Mouse (Mus musculus): Measurements from ENCODE around the gene Cldn18.

Cldn18 gene

DNA sequence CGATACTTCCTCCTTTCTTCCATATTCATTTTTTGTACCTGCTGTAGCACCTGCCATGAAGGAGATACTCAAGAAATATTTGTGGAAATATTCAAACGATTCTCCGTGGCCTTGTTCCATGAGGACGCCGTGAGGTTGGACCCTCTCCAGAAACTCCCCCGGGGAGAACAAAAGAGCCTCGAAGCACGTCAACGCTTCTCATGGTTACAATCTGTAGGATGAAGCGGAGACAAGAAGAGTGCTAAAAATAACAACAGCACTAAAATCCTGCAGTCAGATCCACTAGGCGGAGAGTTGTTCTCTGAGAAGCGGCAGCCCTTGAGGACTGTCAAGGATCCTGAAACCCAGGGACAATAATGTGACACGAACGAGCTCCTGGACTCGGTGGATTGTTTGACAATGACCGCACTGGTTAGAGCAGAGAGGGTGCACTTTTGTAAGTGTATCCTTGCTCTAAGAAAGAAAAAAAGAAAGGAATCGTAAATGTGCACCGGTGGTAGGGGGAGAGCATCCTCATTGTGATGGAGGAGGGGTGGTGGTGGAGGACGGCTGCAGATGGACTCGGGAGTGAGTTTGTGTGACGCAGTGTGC, 35.0 kb downstream of the Cldn18 start:
- DNase-seq: no peak

DNA sequence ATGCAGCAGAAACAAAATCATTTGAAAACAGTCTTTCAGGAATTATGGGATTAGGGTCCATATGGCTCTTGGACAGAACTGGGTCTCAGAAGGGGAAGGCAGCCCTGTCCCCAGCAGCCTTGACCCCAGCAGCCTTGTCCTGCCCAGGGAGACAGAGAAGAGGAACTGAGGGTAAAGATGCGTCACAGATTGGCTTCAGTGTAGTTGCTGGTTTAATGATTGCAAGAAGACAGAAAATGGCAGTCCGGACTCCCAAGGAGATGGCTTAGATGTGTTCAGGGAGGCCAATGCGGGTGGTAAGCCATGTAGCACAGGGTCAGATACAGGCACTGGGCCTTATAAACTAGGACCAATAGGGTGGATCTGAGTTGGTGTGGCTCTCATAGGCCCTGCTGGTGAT, 41.4 kb downstream of the Cldn18 start:
- no peak for DNase-seq

DNA sequence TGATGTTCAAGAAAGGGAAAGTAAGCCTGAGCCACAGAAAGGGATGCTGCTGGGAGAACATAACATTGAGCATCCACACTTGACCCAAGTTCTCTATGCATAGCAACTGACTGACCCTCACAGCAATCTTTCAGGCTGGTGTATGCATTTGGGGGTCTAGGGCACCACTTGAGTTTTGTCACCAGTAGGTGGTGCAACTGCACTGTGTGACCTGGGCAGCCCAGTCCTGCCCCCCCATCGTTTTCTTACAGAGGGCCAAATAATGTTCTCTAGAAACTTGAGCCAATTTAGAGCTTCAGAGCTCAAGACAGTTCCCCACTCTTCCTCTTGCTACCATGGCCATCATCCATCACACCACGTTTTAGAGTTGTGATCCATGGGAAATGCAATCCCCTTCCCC, 45.5 kb downstream of the Cldn18 start:
- no peak for DNase-seq

DNA sequence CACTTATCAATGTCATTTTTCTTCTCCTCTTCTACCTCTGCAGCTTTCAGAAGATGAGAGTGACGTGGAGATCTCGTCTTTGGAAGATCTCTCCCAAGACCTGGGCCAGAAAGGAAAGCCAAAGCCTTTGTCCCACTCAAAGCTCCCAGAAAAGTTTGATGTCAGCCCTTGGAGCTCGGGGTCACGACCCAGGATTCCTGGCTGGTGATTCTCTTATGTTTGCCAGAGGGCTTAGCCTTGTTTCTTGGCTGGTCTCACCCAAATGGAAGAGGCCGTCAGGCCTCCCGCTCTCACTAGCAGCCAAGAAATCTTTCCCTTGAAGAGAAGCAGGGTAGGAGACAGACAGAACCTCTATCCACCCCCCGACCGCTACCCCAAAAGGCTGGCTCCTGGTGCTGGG, 49.5 kb downstream of the Cldn18 start:
- peak; percentile 36 for DNase-seq

DNA sequence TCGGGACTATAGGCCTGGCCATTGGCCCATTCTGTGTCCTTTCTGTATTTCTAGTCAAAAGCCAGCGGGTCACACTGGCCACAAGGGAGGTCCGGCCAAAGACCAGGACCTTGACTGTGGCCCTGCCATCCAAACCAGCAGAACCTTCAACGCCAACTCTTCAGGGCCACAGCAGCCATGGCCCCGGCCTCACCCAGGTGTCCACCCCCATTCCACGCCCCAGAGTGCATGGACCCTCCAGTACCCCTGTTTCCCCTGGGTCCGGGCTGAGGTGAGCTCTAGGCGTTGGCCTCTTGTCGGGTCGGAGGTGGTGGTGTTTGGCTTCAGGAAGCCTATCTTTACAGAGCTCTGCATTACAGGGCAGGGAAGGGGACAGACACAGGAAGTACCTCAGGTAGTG, 54.2 kb downstream of the Cldn18 start:
- no peak for DNase-seq

DNA sequence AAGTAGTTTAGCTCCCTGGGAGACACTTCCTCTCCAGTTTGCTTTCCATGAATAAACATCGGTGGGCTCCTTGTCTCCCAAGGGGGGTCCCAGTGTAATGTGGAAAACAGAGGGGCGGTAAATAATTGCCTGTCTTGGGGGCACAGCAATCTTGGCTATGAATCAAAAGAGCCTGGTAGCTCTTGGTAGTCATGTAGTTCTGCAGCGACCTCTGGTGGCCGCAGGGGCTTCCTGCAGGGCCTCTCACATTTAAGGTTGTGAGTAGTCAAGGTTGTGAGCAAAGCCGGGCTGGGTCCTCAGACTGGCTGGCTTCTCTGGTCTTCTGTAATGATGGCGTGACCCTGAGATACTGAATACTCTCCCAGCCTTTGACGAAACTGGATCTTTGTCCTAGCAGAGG, 54.7 kb downstream of the Cldn18 start:
- peak; percentile 80 for DNase-seq

DNA sequence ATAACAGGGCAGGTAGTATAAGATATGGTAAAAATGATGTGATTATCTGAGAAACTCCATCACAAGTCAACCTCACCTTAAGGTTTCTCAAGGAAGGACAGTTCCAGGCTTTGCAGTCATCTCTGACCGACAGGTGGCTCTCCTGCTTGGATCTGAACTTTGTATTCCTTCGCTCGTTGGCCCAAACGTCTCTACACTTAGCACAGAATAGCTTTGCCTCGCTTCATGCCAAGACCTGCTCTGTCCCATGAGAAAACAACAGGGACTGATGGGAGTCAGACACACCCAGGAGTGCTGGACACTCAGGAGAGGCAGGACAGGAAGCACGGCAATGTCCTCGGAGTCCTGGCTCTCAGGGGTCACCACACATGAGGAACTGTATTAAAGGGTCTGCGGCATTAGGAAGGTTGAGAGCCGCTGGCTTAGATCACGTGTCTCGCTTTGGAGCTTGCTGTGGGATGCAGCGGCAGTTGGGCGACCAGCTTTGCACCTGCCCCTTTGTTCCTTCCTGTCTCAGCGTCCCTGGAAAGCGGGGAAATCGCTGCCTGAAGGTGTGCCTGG, 55.4 kb downstream of the Cldn18 start:
- peak; percentile 47 for DNase-seq

DNA sequence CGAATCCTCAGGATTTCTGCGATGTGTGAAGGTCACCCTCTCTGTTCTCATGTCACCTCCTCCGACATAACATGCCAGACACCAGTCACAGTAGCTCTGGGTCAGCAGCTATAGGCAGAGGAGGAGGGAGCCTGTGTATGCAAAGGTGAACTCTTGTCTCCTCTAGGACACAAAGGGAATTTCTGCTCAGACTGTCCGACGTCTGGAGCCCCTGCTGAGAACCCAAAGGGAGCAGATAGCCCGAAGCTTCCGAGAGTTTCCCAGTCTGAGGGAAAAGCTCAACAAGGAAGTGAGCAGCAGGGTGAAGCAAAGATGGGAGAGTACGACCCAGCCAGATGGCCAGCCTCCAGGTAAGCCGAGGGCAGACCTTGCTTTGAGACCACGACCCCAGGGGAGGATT, 56.3 kb downstream of the Cldn18 start:
- DNase-seq: no peak

DNA sequence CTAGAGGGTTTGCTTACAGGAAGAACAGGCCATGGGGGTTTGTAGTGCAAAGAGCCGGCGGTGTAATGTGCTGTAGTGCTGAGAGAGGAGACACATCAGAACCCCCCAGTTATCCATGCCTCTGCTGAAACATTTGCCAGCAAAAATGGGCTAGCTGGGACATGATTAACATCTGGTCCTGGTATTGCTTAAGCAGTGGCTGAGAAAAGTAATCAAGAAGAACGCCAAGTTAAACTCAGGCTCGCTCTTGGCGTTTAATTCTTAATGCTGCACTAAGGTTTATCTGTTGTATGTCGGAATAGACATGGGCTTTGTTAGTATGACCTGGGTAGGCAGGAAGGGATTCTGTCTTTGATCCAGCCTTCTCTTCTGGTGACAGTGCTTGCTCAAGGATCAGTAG, 71.0 kb downstream of the Cldn18 start:
- no peak for DNase-seq

DNA sequence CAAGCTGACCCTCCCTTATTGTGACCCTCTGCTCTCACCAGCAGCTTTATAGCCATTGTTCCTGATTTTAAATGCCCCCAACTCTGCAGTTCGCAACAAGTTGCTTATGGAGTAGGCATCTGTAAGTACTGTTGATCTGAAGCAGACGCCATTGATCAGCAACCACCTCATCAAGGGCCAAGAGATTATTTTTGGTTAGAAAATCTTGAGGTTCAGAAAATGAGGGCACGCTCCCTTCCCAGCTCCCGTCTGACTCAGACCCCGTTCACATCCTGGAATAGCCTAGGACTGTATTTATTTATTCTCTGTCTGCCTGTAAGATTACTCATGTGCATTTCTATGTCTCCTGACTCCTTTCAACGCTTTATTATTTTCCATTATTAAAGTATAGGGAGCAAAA, 71.7 kb downstream of the Cldn18 start:
- no peak for DNase-seq

DNA sequence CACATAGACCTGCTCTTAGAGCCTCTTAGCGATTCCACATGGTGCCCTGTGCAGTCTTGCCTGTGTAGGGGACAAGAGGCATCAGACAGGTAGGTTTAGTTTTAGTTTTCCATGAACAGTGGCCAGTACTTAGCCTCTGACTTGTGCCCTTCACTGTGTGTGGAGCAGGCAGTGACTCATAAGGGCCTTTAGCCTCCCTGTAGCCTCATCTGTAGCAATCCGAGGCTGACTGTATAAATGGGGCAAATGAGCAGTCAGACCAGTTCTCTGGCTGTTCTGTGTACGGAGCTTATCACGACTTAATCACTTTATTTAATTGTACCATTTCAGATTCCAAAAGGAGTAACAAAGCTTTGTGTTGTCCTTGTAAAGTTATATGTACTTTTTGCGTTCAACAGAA, 77.1 kb downstream of the Cldn18 start:
- DNase-seq: no peak
